Mouse (Mus musculus): ENCODE results near the gene Cdr2. TPM values are rescaled to one million over a fixed set of nuclear protein-coding genes. Genes with fewer than 3 reads are reported as not detected.

The Cdr2 gene
- polyA plus RNA-seq, 2 experiments: 19.4 to 36.2 TPM

DNA sequence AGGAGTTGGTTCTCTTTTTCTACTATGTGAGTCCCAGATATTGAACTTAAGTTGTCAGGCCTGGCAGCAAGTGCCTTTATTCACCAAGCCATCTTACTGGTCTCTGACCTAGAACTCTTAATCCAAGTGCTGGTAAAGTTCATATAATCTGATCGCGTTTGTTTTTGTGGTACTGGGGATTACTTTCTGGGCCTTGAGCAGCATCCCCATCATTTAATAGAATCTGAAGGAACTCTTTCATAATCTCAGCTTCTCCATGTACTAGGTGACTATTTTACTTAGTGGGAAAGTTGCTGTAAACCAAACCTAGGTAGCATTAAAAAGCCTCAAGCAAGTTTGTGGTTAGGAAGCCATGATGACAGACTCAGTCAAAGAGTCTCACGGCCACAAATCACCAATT lies 19.8 kb upstream of the Cdr2 start:
- 87% methylated on average over 3 of the region's 3 CpGs for WGBS
- ATAC-seq (ENCODE audit: low FRiP score, low read depth) (no peak), DNase-seq (ENCODE audit: low spot score) (no peak)
- no peaks in the 10 kb centered on the region for H3K9me3 ChIP-seq (ENCODE audit: control insufficient read depth, low read length)
- H3K4me2 ChIP-seq (replicated peaks; ENCODE audit: low read depth, low read length, severe bottlenecking): no peak overlapping the region
- H3K4me1 ChIP-seq (ENCODE audit: control insufficient read depth, insufficient read depth, low read length): no peaks in the 10 kb centered on the region
- no peak for TF ChIP-seq POLR2A (IDR thresholded peaks at IDR 0.05; ENCODE audit: borderline replicate concordance, extremely low read depth, insufficient read depth, insufficient read length)
- no peaks in the 10 kb centered on the region for H3K36me3 ChIP-seq (ENCODE audit: control insufficient read depth, insufficient read depth, low read length)
- no peak overlapping the region for H3K4me3 ChIP-seq (replicated peaks; ENCODE audit: low read length)
- no peak overlapping the region for H3K9ac ChIP-seq (ENCODE audit: low read depth, low read length, severe bottlenecking)
- no peaks in the 10 kb centered on the region for H3K27me3 ChIP-seq (ENCODE audit: control insufficient read depth, insufficient read depth, low read length)
- H3K27ac ChIP-seq (replicated peaks; ENCODE audit: low read depth, low read length): no peak overlapping the region

DNA sequence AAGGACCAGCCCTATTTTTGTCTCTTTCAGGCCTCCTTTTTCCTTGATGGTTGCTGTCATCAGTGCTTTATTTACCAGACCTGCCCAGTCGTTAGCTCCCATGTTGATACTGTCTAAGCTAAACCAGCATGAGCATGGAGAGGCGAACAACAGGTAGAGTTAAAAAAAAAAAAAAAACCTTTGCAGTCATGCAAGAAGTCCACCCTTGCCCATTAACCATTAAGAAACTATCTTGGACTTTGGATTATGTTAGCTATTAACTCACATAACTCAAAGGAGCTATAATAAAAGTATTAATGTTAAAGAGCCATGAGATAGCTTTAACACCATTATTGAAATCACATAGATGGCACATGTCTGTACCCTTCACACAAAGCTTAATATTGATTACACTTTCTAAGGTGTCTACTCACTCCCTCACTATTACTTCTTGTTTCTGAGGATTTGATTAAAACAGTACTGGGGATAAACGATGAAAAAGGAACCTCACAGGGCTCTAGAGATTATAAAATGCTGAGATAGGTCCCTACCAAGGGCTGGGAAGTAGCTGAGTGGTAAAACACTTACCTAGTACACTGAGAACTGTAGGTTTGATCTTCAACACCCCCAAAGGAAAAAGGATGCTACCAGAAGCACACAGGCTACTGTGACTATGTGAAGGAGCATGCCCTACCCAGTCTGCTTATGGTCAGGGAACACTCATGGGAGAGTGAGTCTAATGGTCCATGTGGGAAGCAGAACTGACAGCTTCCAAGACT lies 18.1 kb upstream of the Cdr2 start:
- no peak overlapping the region for H3K4me3 ChIP-seq (replicated peaks; ENCODE audit: low read length)
- no peaks in the 10 kb centered on the region for H3K27me3 ChIP-seq (ENCODE audit: control insufficient read depth, insufficient read depth, low read length)
- no peak for ATAC-seq (ENCODE audit: low FRiP score, low read depth)
- 63% methylated on average over 3 of the region's 3 CpGs for WGBS
- H3K27ac ChIP-seq (replicated peaks; ENCODE audit: low read depth, low read length): no peak overlapping the region
- TF ChIP-seq POLR2A (IDR thresholded peaks at IDR 0.05; ENCODE audit: borderline replicate concordance, extremely low read depth, insufficient read depth, insufficient read length): no peak
- no peaks in the 10 kb centered on the region for H3K4me1 ChIP-seq (ENCODE audit: control insufficient read depth, insufficient read depth, low read length)
- H3K4me2 ChIP-seq (replicated peaks; ENCODE audit: low read depth, low read length, severe bottlenecking): no peak overlapping the region
- H3K9ac ChIP-seq (ENCODE audit: low read depth, low read length, severe bottlenecking): no peak overlapping the region
- H3K36me3 ChIP-seq (ENCODE audit: control insufficient read depth, insufficient read depth, low read length): no peaks in the 10 kb centered on the region
- DNase-seq (ENCODE audit: low spot score): no peak
- H3K9me3 ChIP-seq (ENCODE audit: control insufficient read depth, low read length): no peaks in the 10 kb centered on the region

DNA sequence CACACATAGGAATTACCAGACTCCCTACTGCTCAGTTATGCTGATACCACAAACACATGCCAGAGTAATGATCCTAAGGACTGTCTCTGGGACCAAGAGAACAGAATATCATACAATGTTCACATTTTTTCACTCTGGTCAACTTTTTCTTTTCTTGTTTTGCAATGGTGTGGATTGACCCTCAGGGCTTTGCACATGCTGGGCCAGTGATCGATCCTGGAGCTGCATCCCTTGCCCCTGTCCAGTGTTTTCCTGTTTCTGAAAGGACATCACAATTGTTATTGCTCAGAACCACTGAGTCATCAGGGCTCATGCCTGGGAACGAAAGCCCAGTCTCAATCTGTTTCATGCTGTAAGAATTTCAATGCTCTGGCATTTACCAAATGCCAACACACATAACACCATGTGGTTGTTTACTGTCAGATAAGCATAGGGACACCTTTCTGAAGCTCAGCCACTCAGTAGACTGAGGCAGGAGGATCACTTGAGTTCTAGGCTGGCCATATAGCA lies 17.0 kb upstream of the Cdr2 start:
- 65% methylated on average over 2 of the region's 2 CpGs for WGBS
- TF ChIP-seq POLR2A (IDR thresholded peaks at IDR 0.05; ENCODE audit: borderline replicate concordance, extremely low read depth, insufficient read depth, insufficient read length): no peak

DNA sequence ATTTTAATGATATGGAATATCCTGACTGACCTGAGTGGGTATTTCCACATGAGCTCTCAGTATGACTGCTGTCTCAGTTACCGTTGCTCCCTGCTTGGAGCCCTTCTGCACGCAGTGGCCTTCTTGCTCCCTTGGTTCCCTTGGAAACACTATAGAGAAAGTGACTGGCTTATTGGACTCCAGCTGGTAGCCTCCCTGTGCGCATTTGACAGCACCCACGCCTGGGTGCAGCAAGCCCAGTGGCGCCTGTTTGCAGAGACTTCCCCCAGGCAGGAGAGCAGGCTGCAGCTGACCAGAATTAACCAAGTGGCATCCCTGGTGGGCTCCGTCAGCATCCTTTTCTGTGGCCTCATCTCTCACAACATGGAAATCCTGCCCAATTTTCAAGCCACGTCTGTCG lies 9.1 kb upstream of the Cdr2 start:
- no peak for TF ChIP-seq POLR2A (IDR thresholded peaks at IDR 0.05; ENCODE audit: borderline replicate concordance, extremely low read depth, insufficient read depth, insufficient read length)
- WGBS: 73% methylated on average over 8 of the region's 8 CpGs
- DNase-seq (ENCODE audit: low spot score) (no peak), ATAC-seq (ENCODE audit: low FRiP score, low read depth) (no peak)
- H3K27ac ChIP-seq (replicated peaks; ENCODE audit: low read depth, low read length): no peak overlapping the region
- no peaks in the 10 kb centered on the region for H3K4me1 ChIP-seq (ENCODE audit: control insufficient read depth, insufficient read depth, low read length)
- no peaks in the 10 kb centered on the region for H3K27me3 ChIP-seq (ENCODE audit: control insufficient read depth, insufficient read depth, low read length)
- H3K4me3 ChIP-seq (replicated peaks; ENCODE audit: low read length): no peak overlapping the region
- H3K9ac ChIP-seq (ENCODE audit: low read depth, low read length, severe bottlenecking): no peak overlapping the region
- H3K36me3 ChIP-seq (ENCODE audit: control insufficient read depth, insufficient read depth, low read length): no peaks in the 10 kb centered on the region
- no peaks in the 10 kb centered on the region for H3K9me3 ChIP-seq (ENCODE audit: control insufficient read depth, low read length)
- no peak overlapping the region for H3K4me2 ChIP-seq (replicated peaks; ENCODE audit: low read depth, low read length, severe bottlenecking)

More for the DNA sequence above, 17.0 kb upstream of the Cdr2 start:
- Histone ChIP-seq H3K27me3 (ENCODE audit: control insufficient read depth, insufficient read depth, low read length) (no peaks in the 10 kb centered on the region), H3K9ac (ENCODE audit: low read depth, low read length, severe bottlenecking) (no peak overlapping the region), H3K9me3 (ENCODE audit: control insufficient read depth, low read length) (no peaks in the 10 kb centered on the region), H3K36me3 (ENCODE audit: control insufficient read depth, insufficient read depth, low read length) (no peaks in the 10 kb centered on the region), H3K27ac (replicated peaks; ENCODE audit: low read depth, low read length) (no peak overlapping the region), H3K4me1 (ENCODE audit: control insufficient read depth, insufficient read depth, low read length) (no peaks in the 10 kb centered on the region), H3K4me3 (replicated peaks; ENCODE audit: low read length) (no peak overlapping the region), H3K4me2 (replicated peaks; ENCODE audit: low read depth, low read length, severe bottlenecking) (no peak overlapping the region)
- no peak for DNase-seq (ENCODE audit: low spot score)
- no peak for ATAC-seq (ENCODE audit: low FRiP score, low read depth)

DNA sequence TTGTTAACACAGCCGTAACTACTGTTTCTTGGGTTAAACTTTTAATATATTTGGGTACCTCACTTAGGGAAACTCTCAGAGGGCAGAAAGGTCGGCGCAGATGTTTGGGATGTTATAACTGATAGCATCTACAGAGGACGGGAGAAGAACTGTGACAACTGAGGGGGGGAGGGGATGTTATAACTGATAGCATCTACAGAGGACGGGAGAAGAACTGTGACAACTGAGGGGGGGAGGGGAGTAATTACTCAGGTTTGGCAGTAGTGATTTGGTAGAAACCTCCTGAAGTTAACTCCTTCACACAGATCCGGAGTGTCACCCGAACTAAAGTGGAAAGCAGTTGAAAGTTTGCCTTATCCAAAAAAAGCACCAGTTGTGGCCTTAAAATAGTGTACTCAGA lies 856 bp upstream of the Cdr2 start:
- DNase-seq (ENCODE audit: low spot score) (peak; percentile 40), ATAC-seq (ENCODE audit: low FRiP score, low read depth) (no peak)
- Histone ChIP-seq H3K4me3 (replicated peaks; ENCODE audit: low read length) (peak overlapping the region; percentile 90), H3K4me2 (replicated peaks; ENCODE audit: low read depth, low read length, severe bottlenecking) (peak overlapping the region; percentile 60), H3K4me1 (ENCODE audit: control insufficient read depth, insufficient read depth, low read length) (peaks cover 12% of the 10 kb centered on the region), H3K27me3 (ENCODE audit: control insufficient read depth, insufficient read depth, low read length) (no peaks in the 10 kb centered on the region), H3K9ac (ENCODE audit: low read depth, low read length, severe bottlenecking) (peak overlapping the region; percentile 80), H3K36me3 (ENCODE audit: control insufficient read depth, insufficient read depth, low read length) (no peaks in the 10 kb centered on the region), H3K27ac (replicated peaks; ENCODE audit: low read depth, low read length) (no peak overlapping the region), H3K9me3 (ENCODE audit: control insufficient read depth, low read length) (no peaks in the 10 kb centered on the region)
- TF ChIP-seq POLR2A (IDR thresholded peaks at IDR 0.05; ENCODE audit: borderline replicate concordance, extremely low read depth, insufficient read depth, insufficient read length): no peak
- WGBS: 6% methylated on average over 7 of the region's 7 CpGs

All from limb, embryonic 14.5 days (tissue).